Mouse (Mus musculus): ENCODE measurements around the gene 3100002H09Rik. TPM values are rescaled to one million over a fixed set of nuclear protein-coding genes. Genes with fewer than 3 reads are reported as not detected.

3100002H09Rik gene
- total RNA-seq (2012; rRNA removed), result not detected in 2 replicates

- no peak for DNase-seq (ENCODE audit: low read depth, low spot score)
- in situ Hi-C loops (cut with MboI; ENCODE audit: low sequenced_read_pairs in 2 of 2, unreplicated experiment in 2 of 2), result no loop called here
- no peak within 1 kb of the TSS for H3K27ac ChIP-seq (ENCODE audit: insufficient read depth, low read depth, low read length, poor library complexity, severe bottlenecking)
- H3K9ac ChIP-seq (ENCODE audit: insufficient read depth, low read depth, low read length, poor library complexity, severe bottlenecking), result no peak within 1 kb of the TSS
- peaks cover 12 to 17% of the 10 kb centered on the region in 2 experiments for H3K4me1 ChIP-seq (ENCODE audit: control insufficient read depth in 2 of 2, insufficient read depth in 2 of 2, low read length in 2 of 2, poor library complexity in 1 of 2)
- TF ChIP-seq ZC3H11A (IDR thresholded peaks at IDR 0.05; ENCODE audit: borderline replicate concordance, low read depth, low read length) (no peak), CHD2 (IDR thresholded peaks at IDR 0.05; ENCODE audit: low read depth, low read length) (no peak), MAFK (IDR thresholded peaks at IDR 0.05; ENCODE audit: insufficient read depth, low read depth, low read length) (no peak), HCFC1 (IDR thresholded peaks at IDR 0.05; ENCODE audit: borderline replicate concordance, insufficient read depth, low read length) (no peak), ZNF384 (IDR thresholded peaks at IDR 0.05; ENCODE audit: low read depth, low read length) (no peak)
- H3K4me3 ChIP-seq (ENCODE audit: insufficient read depth in 1 of 2, low read depth in 1 of 2, low read length in 2 of 2, poor library complexity in 1 of 2, severe bottlenecking in 1 of 2), result no peak within 1 kb of the TSS
- no peaks in the 10 kb centered on the region for H3K9me3 ChIP-seq (ENCODE audit: control insufficient read depth, insufficient read depth, low read depth, low read length)
- no peaks in the 10 kb centered on the region for H3K36me3 ChIP-seq (ENCODE audit: control insufficient read depth, insufficient read depth, low read length, poor library complexity, severe bottlenecking)
These were observed at the start of gene 3100002H09Rik for GRCm38 (mm10) chr4:124610703-124611102. TSS of gene 3100002H09Rik (minus strand) at chr4:124610803.

- no peak for DNase-seq (ENCODE audit: low read depth, low spot score)
- in situ Hi-C loops (cut with MboI; ENCODE audit: low sequenced_read_pairs in 2 of 2, unreplicated experiment in 2 of 2), result no loop called here
- Histone ChIP-seq H3K9me3 (ENCODE audit: control insufficient read depth, insufficient read depth, low read depth, low read length) (no peaks in the 10 kb centered on the region), H3K4me1 (ENCODE audit: control insufficient read depth in 2 of 2, insufficient read depth in 2 of 2, low read length in 2 of 2, poor library complexity in 1 of 2) (no peaks in the 10 kb centered on the region; a peak in 1 of 4 replicates), H3K4me3 (ENCODE audit: insufficient read depth in 1 of 2, low read depth in 1 of 2, low read length in 2 of 2, poor library complexity in 1 of 2, severe bottlenecking in 1 of 2) (peak overlapping the region; percentile 70 to 87), H3K36me3 (ENCODE audit: control insufficient read depth, insufficient read depth, low read length, poor library complexity, severe bottlenecking) (peaks cover 3% of the 10 kb centered on the region; the same call in 1 of the 2 replicates), H3K9ac (ENCODE audit: insufficient read depth, low read depth, low read length, poor library complexity, severe bottlenecking) (peak overlapping the region; percentile 44; the same call in 1 of the 2 replicates), H3K27ac (ENCODE audit: insufficient read depth, low read depth, low read length, poor library complexity, severe bottlenecking) (no peak overlapping the region)
- TF ChIP-seq MAFK (IDR thresholded peaks at IDR 0.05; ENCODE audit: insufficient read depth, low read depth, low read length) (no peak), ZNF384 (IDR thresholded peaks at IDR 0.05; ENCODE audit: low read depth, low read length) (no peak), CHD2 (IDR thresholded peaks at IDR 0.05; ENCODE audit: low read depth, low read length) (no peak), ZC3H11A (IDR thresholded peaks at IDR 0.05; ENCODE audit: borderline replicate concordance, low read depth, low read length) (no peak), HCFC1 (IDR thresholded peaks at IDR 0.05; ENCODE audit: borderline replicate concordance, insufficient read depth, low read length) (no peak)
These were observed 48.9 kb upstream of the 3100002H09Rik start for GRCm38 (mm10) chr4:124659251-124660217.

- H3K36me3 ChIP-seq (ENCODE audit: control insufficient read depth, insufficient read depth, low read length, poor library complexity, severe bottlenecking), result peaks cover 3% of the 10 kb centered on the region; the same call in 1 of the 2 replicates
- in situ Hi-C loops (cut with MboI; ENCODE audit: low sequenced_read_pairs in 2 of 2, unreplicated experiment in 2 of 2), result no loop called here
- peak overlapping the region; percentile 70 to 87 for H3K4me3 ChIP-seq (ENCODE audit: insufficient read depth in 1 of 2, low read depth in 1 of 2, low read length in 2 of 2, poor library complexity in 1 of 2, severe bottlenecking in 1 of 2)
- TF ChIP-seq ZC3H11A (IDR thresholded peaks at IDR 0.05; ENCODE audit: borderline replicate concordance, low read depth, low read length) (no peak), MAFK (IDR thresholded peaks at IDR 0.05; ENCODE audit: insufficient read depth, low read depth, low read length) (no peak), HCFC1 (IDR thresholded peaks at IDR 0.05; ENCODE audit: borderline replicate concordance, insufficient read depth, low read length) (no peak), ZNF384 (IDR thresholded peaks at IDR 0.05; ENCODE audit: low read depth, low read length) (no peak), CHD2 (IDR thresholded peaks at IDR 0.05; ENCODE audit: low read depth, low read length) (no peak)
- H3K4me1 ChIP-seq (ENCODE audit: control insufficient read depth in 2 of 2, insufficient read depth in 2 of 2, low read length in 2 of 2, poor library complexity in 1 of 2), result no peaks in the 10 kb centered on the region; a peak in 1 of 4 replicates
- no peak overlapping the region for H3K27ac ChIP-seq (ENCODE audit: insufficient read depth, low read depth, low read length, poor library complexity, severe bottlenecking)
- peak overlapping the region; percentile 80; the same call in 1 of the 2 replicates for H3K9ac ChIP-seq (ENCODE audit: insufficient read depth, low read depth, low read length, poor library complexity, severe bottlenecking)
- no peak for DNase-seq (ENCODE audit: low read depth, low spot score)
- no peaks in the 10 kb centered on the region for H3K9me3 ChIP-seq (ENCODE audit: control insufficient read depth, insufficient read depth, low read depth, low read length)
These were observed 47.8 kb upstream of the 3100002H09Rik start for GRCm38 (mm10) chr4:124658412-124658851.

- peaks cover 3% of the 10 kb centered on the region; the same call in 1 of the 2 replicates for H3K36me3 ChIP-seq (ENCODE audit: control insufficient read depth, insufficient read depth, low read length, poor library complexity, severe bottlenecking)
- TF ChIP-seq ZC3H11A (IDR thresholded peaks at IDR 0.05; ENCODE audit: borderline replicate concordance, low read depth, low read length), result no peak
- TF ChIP-seq CHD2 (IDR thresholded peaks at IDR 0.05; ENCODE audit: low read depth, low read length), result no peak
- TF ChIP-seq HCFC1 (IDR thresholded peaks at IDR 0.05; ENCODE audit: borderline replicate concordance, insufficient read depth, low read length), result no peak
- TF ChIP-seq MAFK (IDR thresholded peaks at IDR 0.05; ENCODE audit: insufficient read depth, low read depth, low read length), result no peak
- TF ChIP-seq ZNF384 (IDR thresholded peaks at IDR 0.05; ENCODE audit: low read depth, low read length), result no peak
- H3K9me3 ChIP-seq (ENCODE audit: control insufficient read depth, insufficient read depth, low read depth, low read length), result no peaks in the 10 kb centered on the region
- H3K4me3 ChIP-seq (ENCODE audit: insufficient read depth in 1 of 2, low read depth in 1 of 2, low read length in 2 of 2, poor library complexity in 1 of 2, severe bottlenecking in 1 of 2), result peak overlapping the region; percentile 70 to 87; a peak in 3 of 4 replicates
- H3K4me1 ChIP-seq (ENCODE audit: control insufficient read depth in 2 of 2, insufficient read depth in 2 of 2, low read length in 2 of 2, poor library complexity in 1 of 2), result peaks cover 0 to 4% of the 10 kb centered on the region in 2 experiments; a peak in 2 of 4 replicates
- in situ Hi-C loops (cut with MboI; ENCODE audit: low sequenced_read_pairs in 2 of 2, unreplicated experiment in 2 of 2), result no loop called here
- DNase-seq (ENCODE audit: low read depth, low spot score), result no peak
- H3K9ac ChIP-seq (ENCODE audit: insufficient read depth, low read depth, low read length, poor library complexity, severe bottlenecking), result peak overlapping the region; percentile 80
- H3K27ac ChIP-seq (ENCODE audit: insufficient read depth, low read depth, low read length, poor library complexity, severe bottlenecking), result no peak overlapping the region; the same call in 1 of the 2 replicates
These were observed 47.2 kb upstream of the 3100002H09Rik start for GRCm38 (mm10) chr4:124657781-124658180.

All from ES-E14 (cell line).